Mouse (Mus musculus) thymus, adult 2 months (tissue): ENCODE measurements around the gene Psmc1. TPM values are rescaled to one million over a fixed set of nuclear protein-coding genes. Genes with fewer than 3 reads are reported as not detected.

Source experiments
- DNase-seq: peaks from one replicate; pipeline ENCODE4 v3.0.0; 2021
- H3K27ac ChIP-seq: fragments of 200-500 bp; 2 replicates; pipeline ENCODE4 v1.5.1; 2012; ENCODE audit warnings: low read length, control low read depth; ENCODE audit not compliant: control insufficient read depth, insufficient read depth
- H3K27me3 ChIP-seq: fragments of 200-500 bp; 2 replicates; pipeline ENCODE4 v1.6.1; 2012; ENCODE audit warnings: mild to moderate bottlenecking, low read length, moderate library complexity, mixed read lengths; ENCODE audit not compliant: control insufficient read depth, insufficient read depth
- H3K36me3 ChIP-seq: fragments of 200-500 bp; 2 replicates; pipeline ENCODE4 v1.6.1; 2012; ENCODE audit warnings: mild to moderate bottlenecking, low read length, moderate library complexity; ENCODE audit not compliant: control insufficient read depth, insufficient read depth
- H3K4me1 ChIP-seq: fragments of 200-500 bp; replicated peaks from 2 replicates; pipeline ENCODE4 v1.6.1; 2012; ENCODE audit warnings: low read length; ENCODE audit not compliant: control insufficient read depth, insufficient read depth
- H3K4me3 ChIP-seq: fragments of 200-500 bp; 2 replicates; pipeline ENCODE4 v1.5.1; 2012; ENCODE audit warnings: mild to moderate bottlenecking, low read length, control low read depth, moderate library complexity; ENCODE audit not compliant: control insufficient read depth, insufficient read depth
- CTCF ChIP-seq: fragments of 200-500 bp; IDR thresholded peaks from 2 replicates; pipeline ENCODE4 v1.5.1; 2012; ENCODE audit warnings: mild to moderate bottlenecking, control low read depth, low read length, moderate library complexity, borderline replicate concordance; ENCODE audit not compliant: control insufficient read depth, poor library complexity, insufficient read depth; ENCODE audit errors: extremely low read depth
- POLR2A ChIP-seq: fragments of 200-500 bp; IDR thresholded peaks from 2 replicates; pipeline ENCODE4 v1.6.1; 2012; ENCODE audit warnings: mild to moderate bottlenecking, low read length, control low read depth, moderate library complexity; ENCODE audit not compliant: control insufficient read depth, poor library complexity, insufficient read depth; ENCODE audit errors: extremely low read depth
- WGBS: fragments of 180-500 bp; shearing (Covaris S2); methylation state at CpG from one replicate; pipeline ENCODE4 v1.1.7; 2018; 5-methylcytosine and 5-hydroxymethylcytosine counted together
- polyA plus RNA-seq: library from polyadenylated mRNA; depleted of rRNA; stranded (reverse); fragments of >200 nt; gene quantifications from 2 replicates; pipeline ENCODE4 v1.2.3, GENCODE M21; 2012

Psmc1 gene
- polyA plus RNA-seq, 1 experiment, result 45.3 TPM

DNA sequence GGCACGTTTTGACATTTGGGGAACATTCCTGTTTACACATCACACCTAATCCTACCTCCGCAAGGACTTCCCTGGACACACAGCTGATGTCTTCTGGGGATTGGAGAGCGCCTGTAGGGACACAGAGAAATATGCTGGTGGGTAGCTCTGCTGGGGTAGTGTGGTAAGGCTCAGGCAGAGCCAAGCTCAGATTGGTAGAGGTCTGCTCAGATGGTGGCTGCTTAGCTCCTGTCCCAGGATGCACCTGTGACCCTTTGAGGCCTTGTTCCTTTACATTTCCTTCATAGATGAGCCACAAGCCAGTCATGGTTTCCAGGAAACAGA, 9.3 kb upstream of the Psmc1 start:
- H3K36me3 ChIP-seq, result no peaks in the 10 kb centered on the region
- peaks cover 6% of the 10 kb centered on the region for H3K4me1 ChIP-seq
- WGBS, result 72% methylated on average over 3 of the region's 3 CpGs
- H3K27ac ChIP-seq, result no peak overlapping the region
- H3K4me3 ChIP-seq, result no peak overlapping the region
- TF ChIP-seq CTCF (no peak), POLR2A (no peak)
- H3K27me3 ChIP-seq, result no peaks in the 10 kb centered on the region
- no peak for DNase-seq

DNA sequence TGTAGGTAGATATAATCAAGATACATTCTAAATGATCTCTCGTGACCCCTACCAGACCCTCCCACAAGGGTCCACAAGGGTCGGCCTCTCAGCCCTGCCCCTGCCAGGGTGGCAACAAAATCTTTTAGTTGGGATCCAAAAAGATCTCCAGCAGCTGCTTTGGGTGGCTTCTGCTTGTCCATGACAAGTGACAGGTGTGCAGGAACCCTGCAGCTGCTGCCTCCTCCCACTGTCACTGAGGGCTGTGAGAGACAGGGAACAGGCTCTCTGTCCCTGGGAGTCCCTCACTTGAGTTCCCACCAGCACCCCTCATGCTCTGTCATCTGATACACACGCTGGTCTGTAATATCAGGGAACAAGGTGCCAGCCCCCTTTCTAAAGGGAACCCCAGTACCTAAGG, 8.3 kb upstream of the Psmc1 start:
- no peak for TF ChIP-seq CTCF
- TF ChIP-seq POLR2A, result no peak

DNA sequence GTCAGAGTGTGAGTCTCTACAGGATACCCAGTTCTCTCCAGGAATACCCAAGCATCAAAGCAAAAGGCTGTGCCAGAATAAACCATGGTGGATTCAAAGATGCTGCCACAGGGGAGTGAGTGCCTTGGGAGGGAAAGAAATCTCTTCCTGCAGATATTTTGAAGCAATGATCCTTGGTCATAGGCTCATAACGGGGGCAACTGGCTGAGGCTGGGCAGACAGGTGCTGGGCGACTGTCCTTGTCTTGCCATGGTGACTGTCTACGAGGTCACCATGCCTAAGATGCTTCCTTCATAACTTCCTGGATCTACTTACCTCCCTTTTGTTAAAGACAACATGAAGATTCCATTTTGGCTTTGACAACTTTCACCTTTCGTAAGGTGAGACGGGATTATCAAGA, 5.4 kb upstream of the Psmc1 start:
- peaks cover 30% of the 10 kb centered on the region for H3K4me1 ChIP-seq
- no peak for DNase-seq
- TF ChIP-seq CTCF (no peak), POLR2A (no peak)
- H3K36me3 ChIP-seq, result no peaks in the 10 kb centered on the region
- no peaks in the 10 kb centered on the region for H3K27me3 ChIP-seq
- H3K4me3 ChIP-seq, result no peak overlapping the region
- 94% methylated on average over 5 of the region's 5 CpGs for WGBS
- no peak overlapping the region for H3K27ac ChIP-seq

More for the DNA sequence above, 8.3 kb upstream of the Psmc1 start:
- DNase-seq, result no peak
- Histone ChIP-seq H3K4me3 (no peak overlapping the region), H3K27me3 (no peaks in the 10 kb centered on the region), H3K4me1 (peaks cover 12% of the 10 kb centered on the region), H3K27ac (no peak overlapping the region), H3K36me3 (no peaks in the 10 kb centered on the region)
- 80% methylated on average over 3 of the region's 3 CpGs for WGBS

DNA sequence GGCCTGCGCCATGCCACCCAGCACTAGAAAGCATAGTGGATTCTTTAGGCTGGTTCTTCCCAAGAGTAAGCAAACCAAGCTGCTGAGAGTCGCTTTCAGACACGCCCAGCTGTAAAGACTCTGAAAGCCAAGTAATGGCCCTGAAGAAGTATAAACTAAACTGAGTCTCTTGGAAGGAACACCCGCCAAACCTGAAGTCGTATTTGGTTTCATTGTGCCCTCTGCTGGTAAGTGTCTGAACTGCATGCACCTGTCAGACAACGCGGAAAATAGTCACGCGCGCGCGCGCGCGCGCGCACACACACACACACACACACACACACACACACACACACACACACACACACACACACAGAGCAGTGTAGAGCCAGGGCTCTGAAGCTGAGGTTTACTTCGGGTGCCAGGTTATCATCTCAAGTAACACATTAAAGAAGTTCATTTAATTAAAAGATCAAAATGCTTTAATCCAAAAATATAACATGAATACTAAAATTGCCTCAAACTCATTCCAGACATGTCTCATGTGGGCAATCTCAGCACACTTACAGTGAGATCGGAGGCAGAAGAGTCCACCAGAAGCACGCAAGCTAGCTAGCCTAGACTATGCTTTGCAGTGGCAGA, 3.6 kb upstream of the Psmc1 start:
- no peaks in the 10 kb centered on the region for H3K27me3 ChIP-seq
- 12% methylated on average over 20 of the region's 20 CpGs for WGBS

DNA sequence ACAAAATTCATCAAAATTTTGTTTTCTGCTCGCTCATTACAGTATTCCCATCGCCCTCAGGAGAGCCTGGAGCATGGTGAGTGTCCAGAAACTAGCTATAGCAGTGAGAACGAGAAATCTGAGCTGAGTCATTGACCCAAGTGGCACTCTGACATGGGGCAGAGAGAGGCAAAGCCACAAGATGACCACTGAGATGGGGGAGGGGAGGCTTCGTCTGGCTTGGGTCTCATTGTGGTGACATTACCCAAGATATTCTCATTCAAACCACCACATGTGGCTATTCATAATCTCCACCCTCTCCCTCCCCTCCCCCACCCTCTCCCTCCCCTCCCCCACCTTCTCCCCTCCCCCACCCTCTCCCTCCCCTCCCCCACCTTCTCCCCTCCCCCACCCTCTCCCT, 2.5 kb upstream of the Psmc1 start:
- Histone ChIP-seq H3K27ac (peak overlapping the region; percentile 46), H3K4me3 (no peak overlapping the region), H3K4me1 (peaks cover 35% of the 10 kb centered on the region), H3K27me3 (no peaks in the 10 kb centered on the region), H3K36me3 (peaks cover 5% of the 10 kb centered on the region; the same call in 1 of the 2 replicates)
- TF ChIP-seq POLR2A (no peak), CTCF (no peak)
- 32% methylated on average over 4 of the region's 4 CpGs for WGBS
- DNase-seq, result no peak

More for the DNA sequence above, 3.6 kb upstream of the Psmc1 start:
- no peaks in the 10 kb centered on the region; the same call in 1 of the 2 replicates for H3K36me3 ChIP-seq
- peak; percentile 78 for DNase-seq
- peaks cover 31% of the 10 kb centered on the region for H3K4me1 ChIP-seq
- peak overlapping the region; percentile 36; the same call in 1 of the 2 replicates for H3K27ac ChIP-seq
- TF ChIP-seq POLR2A, result no peak
- TF ChIP-seq CTCF, result peak; percentile 73
- H3K4me3 ChIP-seq, result no peak overlapping the region

DNA sequence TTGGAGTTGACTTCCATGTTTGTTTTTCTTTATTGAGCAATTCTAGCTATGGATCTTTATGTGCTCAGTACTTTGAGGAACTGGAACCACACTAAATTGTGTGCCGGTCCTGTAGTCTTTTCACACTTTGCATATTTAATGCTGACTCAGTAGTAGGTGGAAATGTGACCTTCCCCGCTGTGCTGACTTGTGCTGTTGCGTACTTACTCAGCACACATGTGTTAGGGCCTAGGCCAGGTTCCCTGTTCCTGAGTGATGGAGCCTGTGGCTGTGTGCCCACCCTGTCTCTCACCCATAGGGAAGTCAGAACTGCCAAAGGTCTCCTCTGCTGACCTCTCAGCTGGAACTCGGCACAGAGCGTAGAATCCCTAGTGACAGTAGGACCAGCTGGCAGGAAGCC, 6.0 kb downstream of the Psmc1 start:
- Histone ChIP-seq H3K27me3 (no peaks in the 10 kb centered on the region), H3K27ac (no peak overlapping the region), H3K36me3 (peaks cover 84% of the 10 kb centered on the region), H3K4me3 (no peak overlapping the region), H3K4me1 (peaks cover 7% of the 10 kb centered on the region)
- no peak for TF ChIP-seq POLR2A
- TF ChIP-seq CTCF, result no peak
- WGBS, result 98% methylated on average over 5 of the region's 5 CpGs
- DNase-seq, result no peak

DNA sequence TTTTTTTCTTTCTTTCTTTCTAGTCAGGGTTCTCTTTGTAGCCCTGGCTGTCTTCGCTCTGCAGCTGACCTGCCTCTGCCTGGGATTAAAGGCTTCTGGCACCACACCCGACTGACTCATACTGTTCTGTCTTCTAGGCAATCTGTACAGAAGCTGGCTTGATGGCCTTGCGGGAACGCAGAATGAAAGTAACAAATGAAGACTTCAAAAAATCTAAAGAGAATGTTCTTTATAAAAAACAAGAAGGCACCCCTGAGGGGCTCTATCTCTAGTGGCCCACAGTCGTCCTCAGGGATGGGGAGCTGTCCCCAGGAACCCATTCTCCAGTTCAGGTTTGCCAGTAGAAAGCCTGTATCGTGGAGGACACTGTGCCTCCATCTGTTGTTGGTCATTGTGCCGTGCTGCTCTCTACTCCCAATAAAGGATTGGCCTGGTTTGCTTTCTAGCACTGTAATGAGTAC, 13.0 kb downstream of the Psmc1 start:
- DNase-seq, result no peak
- WGBS, result 91% methylated on average over 7 of the region's 7 CpGs
- no peaks in the 10 kb centered on the region for H3K4me1 ChIP-seq
- H3K27me3 ChIP-seq, result no peaks in the 10 kb centered on the region
- no peak overlapping the region for H3K27ac ChIP-seq
- TF ChIP-seq POLR2A, result no peak
- no peak for TF ChIP-seq CTCF
- H3K36me3 ChIP-seq, result peaks cover 78% of the 10 kb centered on the region
- no peak overlapping the region for H3K4me3 ChIP-seq
